Mouse (Mus musculus) bone marrow macrophage, adult 2 months (primary cell): Measurements from ENCODE around the gene Crim1. TPM values are rescaled to one million over a fixed set of nuclear protein-coding genes. Genes with fewer than 3 reads are reported as not detected.

Source experiments
- H3K27ac ChIP-seq: 2 replicates; pipeline ENCODE4 v1.5.1; 2012; ENCODE audit warnings: low read depth, low read length; ENCODE audit not compliant: insufficient read depth
- H3K4me1 ChIP-seq: 2 replicates; pipeline ENCODE4 v1.6.1; 2012; ENCODE audit warnings: low read length; ENCODE audit not compliant: control insufficient read depth, insufficient read depth
- H3K4me3 ChIP-seq: 2 replicates; pipeline ENCODE4 v1.5.1; 2012; ENCODE audit warnings: mild to moderate bottlenecking, low read length, moderate library complexity; ENCODE audit not compliant: insufficient read depth
- CTCF ChIP-seq: IDR thresholded peaks from 2 replicates; pipeline ENCODE4 v1.5.1; 2012; ENCODE audit warnings: low read depth, mild to moderate bottlenecking, low read length, moderate library complexity
- POLR2A ChIP-seq: IDR thresholded peaks from 2 replicates; pipeline ENCODE4 v1.6.1; 2012; ENCODE audit warnings: mild to moderate bottlenecking, low read depth, low read length, borderline replicate concordance
- polyA plus RNA-seq: library from polyadenylated mRNA; stranded (reverse); fragments of >200 nt; gene quantifications from 2 replicates; pipeline ENCODE4 v1.2.4, GENCODE M21; 2012; ENCODE audit not compliant: missing spikeins, insufficient read depth, insufficient read length

Gene Crim1
- polyA plus RNA-seq, 1 experiment, result 2.4 TPM

- TF ChIP-seq CTCF (no peak), POLR2A (no peak)
- Histone ChIP-seq H3K27ac (no peak overlapping the region), H3K4me1 (peaks cover 17% of the 10 kb centered on the region), H3K4me3 (no peak overlapping the region)
Measured at GRCm38 (mm10) chr17:78376587-78376986, 176.5 kb downstream of the Crim1 start.

GRCm38 (mm10) chr17:78379079-78379729, 179.2 kb downstream of the Crim1 start:
- no peaks in the 10 kb centered on the region for H3K4me1 ChIP-seq
- no peak overlapping the region for H3K27ac ChIP-seq
- TF ChIP-seq POLR2A (no peak), CTCF (no peak)
- H3K4me3 ChIP-seq, result no peak overlapping the region

DNA sequence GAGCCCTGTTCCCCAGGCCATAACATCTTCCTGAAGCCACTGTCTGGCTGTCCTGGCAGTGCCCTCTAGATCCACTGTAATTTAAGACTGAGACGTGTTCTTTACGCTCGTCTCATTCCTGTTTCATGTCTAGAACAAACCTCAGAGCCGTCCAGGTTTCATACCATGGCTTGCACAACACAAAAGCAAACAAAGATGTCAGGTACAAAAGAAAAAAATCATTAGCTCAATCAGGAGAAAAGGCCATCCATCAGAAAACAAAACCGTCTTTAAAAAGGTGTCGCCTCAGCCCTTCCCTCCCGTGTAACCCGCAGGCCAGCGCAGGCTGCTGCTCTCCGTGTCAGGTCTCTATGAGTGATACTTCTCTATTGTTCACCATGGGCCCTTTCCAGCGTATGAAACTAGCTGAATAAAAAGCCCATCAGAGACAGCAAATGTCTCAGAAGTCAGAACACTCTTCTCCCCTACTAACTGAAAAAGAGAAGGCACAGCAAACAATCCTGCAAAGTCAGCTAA, 179.7 kb downstream of the Crim1 start:
- TF ChIP-seq POLR2A, result no peak
- TF ChIP-seq CTCF, result no peak
- Histone ChIP-seq H3K27ac (no peak overlapping the region), H3K4me1 (no peaks in the 10 kb centered on the region), H3K4me3 (no peak overlapping the region)

DNA sequence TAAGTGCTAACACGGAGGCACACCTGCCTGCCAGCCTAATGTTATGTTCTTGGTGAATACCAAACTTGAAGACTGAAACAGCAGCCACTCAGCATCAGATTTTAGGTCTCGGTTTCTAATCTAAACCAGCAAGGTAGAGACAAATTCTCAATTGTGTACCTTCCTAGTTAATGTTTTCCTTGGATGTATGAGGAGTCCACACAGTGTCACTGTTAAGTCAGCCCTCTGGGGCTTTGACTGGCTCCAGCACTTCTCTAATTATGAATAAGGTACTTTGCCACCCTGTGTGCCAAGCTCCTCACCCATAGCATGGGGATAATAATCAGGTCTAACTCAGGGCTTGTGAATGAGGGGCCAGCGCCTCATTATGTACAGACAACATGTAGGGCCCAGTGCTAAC, 182.3 kb downstream of the Crim1 start:
- TF ChIP-seq CTCF, result no peak
- no peak for TF ChIP-seq POLR2A
- Histone ChIP-seq H3K4me3 (no peak overlapping the region), H3K27ac (no peak overlapping the region)

DNA sequence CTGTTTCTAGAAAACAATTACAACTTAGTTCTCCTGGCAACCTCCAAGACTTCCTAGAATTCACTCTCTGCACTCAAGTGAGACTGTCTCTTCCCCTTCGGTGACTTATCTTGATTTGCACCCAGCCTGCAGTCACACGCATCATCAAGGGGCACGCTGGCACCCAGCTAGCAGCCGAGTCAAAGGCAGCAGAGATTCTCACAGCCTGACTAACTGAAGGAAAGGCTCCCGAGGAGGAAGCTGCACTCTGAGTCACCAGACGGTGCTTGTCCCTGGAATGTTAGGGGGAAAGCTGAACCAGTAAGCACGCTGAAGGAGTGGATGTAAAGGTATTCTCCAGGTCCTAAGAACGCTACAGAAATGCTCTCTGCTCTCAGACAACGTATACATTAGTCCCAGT, 187.6 kb downstream of the Crim1 start:
- peaks cover 7% of the 10 kb centered on the region; the same call in 1 of the 2 replicates for H3K4me1 ChIP-seq
- no peak overlapping the region for H3K27ac ChIP-seq
- no peak for TF ChIP-seq POLR2A
- no peak for TF ChIP-seq CTCF
- no peak overlapping the region for H3K4me3 ChIP-seq

More for the DNA sequence above, 182.3 kb downstream of the Crim1 start:
- peaks cover 1% of the 10 kb centered on the region; the same call in 1 of the 2 replicates for H3K4me1 ChIP-seq

GRCm38 (mm10) chr17:78388101-78388847, 188.2 kb downstream of the Crim1 start:
- TF ChIP-seq POLR2A (no peak), CTCF (no peak)
- Histone ChIP-seq H3K4me1 (peaks cover 7% of the 10 kb centered on the region; the same call in 1 of the 2 replicates), H3K4me3 (no peak overlapping the region), H3K27ac (no peak overlapping the region)

DNA sequence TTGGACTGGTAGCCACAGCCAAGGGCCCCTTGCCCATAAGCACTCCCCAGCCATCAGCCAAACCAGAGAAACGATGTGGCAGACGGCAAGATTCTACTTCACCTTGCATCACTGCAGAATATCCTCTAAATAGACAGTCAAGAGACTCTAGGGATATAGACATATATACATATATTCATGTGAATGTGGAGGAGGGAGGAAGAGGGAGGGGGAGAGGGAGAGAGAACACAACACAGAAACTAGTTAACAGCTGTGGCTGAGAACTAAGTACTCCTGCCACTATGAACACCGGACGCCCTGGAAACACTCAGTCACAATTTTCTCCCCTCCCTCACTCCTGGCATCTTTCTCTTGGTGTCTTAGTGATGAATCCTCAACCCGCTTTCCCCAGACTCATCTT, 189.5 kb downstream of the Crim1 start:
- no peak for TF ChIP-seq CTCF
- no peak for TF ChIP-seq POLR2A
- H3K27ac ChIP-seq, result no peak overlapping the region

DNA sequence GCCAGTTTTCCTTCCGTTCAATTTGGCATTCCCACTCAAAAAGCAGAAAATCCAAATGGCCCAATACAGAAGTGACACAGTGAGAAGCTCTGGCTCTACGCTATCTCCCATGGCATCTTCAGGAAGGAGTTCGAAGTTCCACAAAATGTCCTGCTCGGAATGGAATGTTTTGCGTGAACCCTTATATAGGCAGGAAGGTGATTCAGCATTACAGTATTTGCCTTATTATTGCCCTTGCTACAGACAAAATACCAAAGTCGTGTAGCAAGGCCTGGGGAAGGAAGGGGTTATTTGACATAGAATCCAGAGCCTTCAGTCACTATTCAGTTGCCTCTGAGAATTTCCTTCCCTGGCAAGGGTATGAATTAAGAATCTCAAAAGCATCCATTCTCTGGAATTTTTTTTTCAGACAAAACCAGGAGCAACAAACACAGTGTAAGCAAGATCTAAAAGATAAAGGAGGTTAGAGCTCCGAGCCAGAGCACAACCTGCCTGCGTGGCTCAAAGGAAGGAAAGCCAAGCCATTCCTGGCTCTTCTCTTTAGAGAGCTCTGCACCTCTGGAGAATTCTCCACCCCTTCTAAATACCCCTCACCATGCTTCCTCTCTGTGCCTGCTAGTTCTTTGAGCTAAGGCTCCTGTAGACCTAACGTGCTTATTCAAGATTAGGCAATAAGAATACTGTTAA, 192.5 kb downstream of the Crim1 start:
- TF ChIP-seq POLR2A (no peak), CTCF (no peak)
- no peak overlapping the region for H3K27ac ChIP-seq
- no peak overlapping the region for H3K4me3 ChIP-seq
- H3K4me1 ChIP-seq, result peaks cover 4% of the 10 kb centered on the region; the same call in 1 of the 2 replicates

More for the DNA sequence above, 189.5 kb downstream of the Crim1 start:
- Histone ChIP-seq H3K4me1 (peaks cover 7% of the 10 kb centered on the region; the same call in 1 of the 2 replicates), H3K4me3 (no peak overlapping the region)

- Histone ChIP-seq H3K4me3 (no peak overlapping the region), H3K4me1 (peaks cover 18% of the 10 kb centered on the region), H3K27ac (peak overlapping the region; percentile 76)
- TF ChIP-seq CTCF, result no peak
- no peak for TF ChIP-seq POLR2A
Measured at GRCm38 (mm10) chr17:78400130-78400840, 200.2 kb downstream of the Crim1 start.
